Mouse (Mus musculus) spleen, adult 2 months (tissue): Measurements from ENCODE around the gene Acot13.

ENCODE experiments used
- CTCF ChIP-seq: fragments of 200-500 bp; IDR thresholded peaks from 2 replicates; pipeline ENCODE4 v1.5.1; 2011; ENCODE audit warnings: mild to moderate bottlenecking, inconsistent platforms; ENCODE audit not compliant: insufficient read depth, insufficient read length, insufficient replicate concordance; ENCODE audit errors: extremely low read depth
- POLR2A ChIP-seq: fragments of 200-500 bp; IDR thresholded peaks from 2 replicates; pipeline ENCODE4 v1.6.1; 2011; ENCODE audit warnings: low read depth, low read length, inconsistent platforms

GRCm38 (mm10) chr13:24862021-24862420 lies 30.7 kb upstream of the Acot13 start:
- TF ChIP-seq CTCF (no peak), POLR2A (no peak)
